In the genomic region with DNA sequence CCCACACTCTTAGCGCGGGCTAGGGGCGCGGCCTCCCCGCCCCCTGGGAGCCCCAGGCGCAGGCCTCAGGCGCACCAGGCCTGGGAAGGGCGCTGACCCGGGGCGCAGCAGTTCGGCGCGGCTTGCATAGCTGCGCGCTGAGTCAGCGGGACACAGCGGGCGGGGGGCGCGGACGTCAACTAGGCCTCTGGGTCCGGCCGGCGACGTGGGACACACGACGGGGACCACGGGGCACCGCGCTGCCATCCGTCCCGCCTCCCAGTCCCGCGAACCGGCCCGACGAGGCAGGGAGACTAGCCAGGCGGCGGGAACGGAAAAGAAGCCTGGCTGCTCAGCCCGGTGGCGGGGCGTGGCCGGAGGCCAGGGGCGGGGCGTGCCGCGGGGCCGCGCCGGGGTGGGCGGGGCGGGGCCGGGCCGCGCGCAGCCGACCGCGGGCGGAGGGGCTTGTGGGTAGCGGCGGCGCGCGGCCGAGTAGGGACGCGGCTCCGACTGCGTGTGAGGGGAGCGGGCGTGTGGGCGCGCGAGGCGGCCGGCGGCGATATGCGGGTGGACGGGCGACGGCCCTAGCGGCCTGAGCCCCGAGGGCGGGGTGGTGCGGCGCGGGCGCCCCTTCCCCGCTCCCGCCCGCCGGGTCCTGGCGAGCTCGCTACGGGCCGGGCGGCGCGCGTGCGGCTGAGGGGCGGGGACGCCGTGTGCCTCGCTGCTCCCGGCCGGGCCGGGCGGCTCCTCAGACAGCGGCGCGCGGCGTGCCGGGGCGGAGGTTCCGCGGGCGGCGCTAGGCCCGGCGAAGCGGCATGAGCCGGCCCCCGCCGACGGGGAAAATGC, we compare ENCODE assay signal across 8 mouse cellular contexts. TPM values are rescaled to one million over a fixed set of nuclear protein-coding genes. Genes with fewer than 3 reads are reported as not detected.
A peak's percentile ranks its signal among the peaks of the same experiment; 100 is the strongest.
DNase-seq lines count a peak whose midpoint lies in the region; ATAC-seq and TF ChIP-seq lines count a peak whose summit lies in the region.

Gene Rock2 (plus strand): TSS at position 500 of the 825 bp plus-strand sequence.

- peak within 1 kb of the TSS; percentile 68 for H3K4me2 ChIP-seq in embryonic facial prominence, embryonic 15.5 days (replicated peaks)
- H3K4me2 ChIP-seq in midbrain, postnatal 0 days (ENCODE audit: low read depth, low read length, poor library complexity, severe bottlenecking), result peak within 1 kb of the TSS; percentile 84

- H3K27me3 ChIP-seq in embryonic facial prominence, embryonic 15.5 days, result no peaks in the 10 kb centered on the region
- H3K27me3 ChIP-seq in midbrain, postnatal 0 days (ENCODE audit: insufficient read depth, low read length), result no peaks in the 10 kb centered on the region
- no peaks in the 10 kb centered on the region for H3K27me3 ChIP-seq in spleen, adult 2 months (ENCODE audit: control insufficient read depth, insufficient read depth, low read length)

- DNase-seq in B cell, adult 2 months, result peak; percentile 85 to 88
- DNase-seq in heart, adult 9 months (ENCODE audit: low spot score in 2 of 2), result peak; percentile 89
- DNase-seq in kidney, adult 9 months, result peak; percentile 82
- DNase-seq in liver, result peak; percentile 92
- peak; percentile 86 for DNase-seq in midbrain, postnatal 0 days (ENCODE audit: low spot score)
- peak; percentile 35 to 79 for DNase-seq in spleen, adult 2 months (ENCODE audit: low read depth in 1 of 2, low spot score in 2 of 2)

- peaks cover 2% of the 10 kb centered on the region for H3K4me1 ChIP-seq in bone marrow, adult 2 months (ENCODE audit: control insufficient read depth, insufficient read depth, low read length)
- H3K4me1 ChIP-seq in embryonic facial prominence, embryonic 15.5 days, result peaks cover 22% of the 10 kb centered on the region
- peaks cover 12% of the 10 kb centered on the region; the same call in 1 of the 2 replicates for H3K4me1 ChIP-seq in midbrain, postnatal 0 days (ENCODE audit: insufficient read depth, low read length)
- peaks cover 2% of the 10 kb centered on the region for H3K4me1 ChIP-seq in spleen, adult 2 months (ENCODE audit: control insufficient read depth, insufficient read depth, insufficient read length)

- TF ChIP-seq CTCF in bone marrow, adult 2 months (IDR thresholded peaks at IDR 0.05; ENCODE audit: control insufficient read depth, insufficient read depth, low read length), result no peak
- TF ChIP-seq CTCF in midbrain, postnatal 0 days (IDR thresholded peaks at IDR 0.05), result no peak
- no peak for TF ChIP-seq CTCF in spleen, adult 2 months (IDR thresholded peaks at IDR 0.05; ENCODE audit: extremely low read depth, insufficient read depth, insufficient read length, insufficient replicate concordance)

- H3K27ac ChIP-seq in bone marrow, adult 2 months (ENCODE audit: control insufficient read depth, insufficient read depth, low read depth, low read length, poor library complexity), result peak within 1 kb of the TSS; percentile 100
- H3K27ac ChIP-seq in embryonic facial prominence, embryonic 15.5 days (replicated peaks), result peak within 1 kb of the TSS; percentile 97
- H3K27ac ChIP-seq in midbrain, postnatal 0 days (ENCODE audit: low read depth, low read length), result peak within 1 kb of the TSS; percentile 90
- H3K27ac ChIP-seq in spleen, adult 2 months (ENCODE audit: insufficient read depth, low read length), result peak within 1 kb of the TSS; percentile 99

- TF ChIP-seq POLR2A in bone marrow, adult 2 months (IDR thresholded peaks at IDR 0.05; ENCODE audit: borderline replicate concordance, control insufficient read depth, low read depth, low read length), result peak; percentile 90; the same call in 1 of the 2 replicates
- peak; percentile 43; the same call in 1 of the 2 replicates for TF ChIP-seq POLR2A in spleen, adult 2 months (IDR thresholded peaks at IDR 0.05; ENCODE audit: low read depth, low read length)

- H3K36me3 ChIP-seq in embryonic facial prominence, embryonic 15.5 days, result no peaks in the 10 kb centered on the region
- no peaks in the 10 kb centered on the region for H3K36me3 ChIP-seq in midbrain, postnatal 0 days (ENCODE audit: insufficient read depth, low read length)
- no peaks in the 10 kb centered on the region for H3K36me3 ChIP-seq in spleen, adult 2 months (ENCODE audit: control insufficient read depth, insufficient read depth, low read length)

- no peaks in the 10 kb centered on the region for H3K9me3 ChIP-seq in embryonic facial prominence, embryonic 15.5 days (replicated peaks)
- no peaks in the 10 kb centered on the region for H3K9me3 ChIP-seq in midbrain, postnatal 0 days (ENCODE audit: low read length)

- peak; percentile 90 for ATAC-seq in embryonic facial prominence, embryonic 15.5 days (ENCODE audit: insufficient number of reproducible peaks, low FRiP score, low TSS enrichment, low read depth)
- peak; percentile 91 for ATAC-seq in midbrain, postnatal 0 days (ENCODE audit: low FRiP score)

- peak within 1 kb of the TSS; percentile 97 for H3K4me3 ChIP-seq in bone marrow, adult 2 months (replicated peaks; ENCODE audit: control insufficient read depth, low read depth, low read length)
- peak within 1 kb of the TSS; percentile 91 for H3K4me3 ChIP-seq in embryonic facial prominence, embryonic 15.5 days (replicated peaks)
- peak within 1 kb of the TSS; percentile 94 for H3K4me3 ChIP-seq in midbrain, postnatal 0 days (ENCODE audit: low read depth, low read length)
- H3K4me3 ChIP-seq in spleen, adult 2 months (ENCODE audit: extremely low read depth, insufficient read depth, insufficient read length), result peak within 1 kb of the TSS; percentile 98

- H3K9ac ChIP-seq in embryonic facial prominence, embryonic 15.5 days, result peak within 1 kb of the TSS; percentile 85
- peak within 1 kb of the TSS; percentile 91 for H3K9ac ChIP-seq in midbrain, postnatal 0 days (replicated peaks; ENCODE audit: low read length, poor library complexity, severe bottlenecking)

- 2% methylated on average over 121 of the region's 130 CpGs for WGBS in bone marrow, adult 2 months
- under 1% methylated on average over 108 of the region's 130 CpGs for WGBS in embryonic facial prominence, embryonic 15.5 days
- under 1% methylated on average over 75 of the region's 130 CpGs for WGBS in midbrain, postnatal 0 days
- WGBS in spleen, adult 2 months, result under 1% methylated on average over 83 of the region's 130 CpGs

RNA-seq across cellular contexts. Expression of gene Rock2, which starts in this region (rescaled TPM):
- polyA plus RNA-seq in bone marrow, adult 2 months (2011; ENCODE audit: insufficient read depth, insufficient read length, low replicate concordance, missing spikeins), result 16.7 and 24.1 TPM in 2 replicates
- 17.7 and 17.9 TPM in 2 replicates for polyA plus RNA-seq in embryonic facial prominence, embryonic 15.5 days (2015; fragmentation: Nextera tagmentation; extraction: Ambion mirVana)
- 27.3 and 40.5 TPM in 2 replicates for total RNA-seq in midbrain, postnatal 0 days (2014; rRNA removed)
- polyA plus RNA-seq in midbrain, postnatal 0 days (2015; fragmentation: Nextera tagmentation; extraction: Ambion mirVana), result 9.0 and 12.7 TPM in 2 replicates
- polyA plus RNA-seq in spleen, adult 2 months (2012; rRNA removed), result 3.0 and 3.1 TPM in 2 replicates

Comparison
In these comparisons a context has a peak if more than half of its experiments do, and no peak if none do; other contexts are left out.
1. Peak in every context shown above with its lines: DNase-seq, ATAC-seq, H3K4me3 ChIP-seq and H3K27ac ChIP-seq.